Mouse (Mus musculus): Measurements from ENCODE around the gene Gm45716. TPM values are rescaled to one million over a fixed set of nuclear protein-coding genes. Genes with fewer than 3 reads are reported as not detected.

Gene Gm45716
- polyA plus RNA-seq, 1 experiment from 2014 or later = 56.4 TPM

GRCm38 (mm10) chr11:90230671-90231070 is 43.2 kb downstream of the Gm45716 start:
- no peak for ATAC-seq (ENCODE audit: insufficient number of reproducible peaks, insufficient read depth, low FRiP score, low read depth)
- Histone ChIP-seq H3K27ac (replicated peaks in 1 of 2; ENCODE audit: control insufficient read depth in 1 of 2, insufficient read depth in 1 of 2, low read depth in 2 of 2, low read length in 2 of 2) (peak overlapping the region; percentile 4 to 33; a peak in 3 of 4 replicates), H3K27me3 (ENCODE audit: control insufficient read depth, insufficient read depth, low read length) (no peaks in the 10 kb centered on the region), H3K9me3 (ENCODE audit: control insufficient read depth, low read length) (no peaks in the 10 kb centered on the region), H3K4me1 (ENCODE audit: control insufficient read depth in 2 of 2, insufficient read depth in 2 of 2, low read length in 2 of 2) (peaks cover 15 to 16% of the 10 kb centered on the region in 2 experiments), H3K4me2 (ENCODE audit: low read length) (peak overlapping the region; percentile 3; the same call in 1 of the 2 replicates), H3K4me3 (ENCODE audit: control insufficient read depth in 1 of 2, insufficient read depth in 1 of 2, low read depth in 1 of 2, low read length in 2 of 2) (no peak overlapping the region), H3K9ac (ENCODE audit: low read length) (no peak overlapping the region), H3K36me3 (ENCODE audit: control insufficient read depth, insufficient read depth, low read length) (no peaks in the 10 kb centered on the region)
- 48% methylated on average over 2 of the region's 2 CpGs for WGBS

- Histone ChIP-seq H3K9ac (ENCODE audit: low read length) (no peak overlapping the region), H3K9me3 (ENCODE audit: control insufficient read depth, low read length) (no peaks in the 10 kb centered on the region), H3K4me2 (ENCODE audit: low read length) (no peak overlapping the region), H3K27ac (replicated peaks in 1 of 2; ENCODE audit: control insufficient read depth in 1 of 2, insufficient read depth in 1 of 2, low read depth in 2 of 2, low read length in 2 of 2) (0 out of 4 replicates have a peak overlapping the region, but pooled peaks of 1 of the 2 experiments have one; percentile 4), H3K27me3 (ENCODE audit: control insufficient read depth, insufficient read depth, low read length) (no peaks in the 10 kb centered on the region), H3K4me3 (ENCODE audit: control insufficient read depth in 1 of 2, insufficient read depth in 1 of 2, low read depth in 1 of 2, low read length in 2 of 2) (no peak overlapping the region), H3K36me3 (ENCODE audit: control insufficient read depth, insufficient read depth, low read length) (no peaks in the 10 kb centered on the region), H3K4me1 (ENCODE audit: control insufficient read depth in 2 of 2, insufficient read depth in 2 of 2, low read length in 2 of 2) (peaks cover 15 to 16% of the 10 kb centered on the region in 2 experiments)
- whole genome bisulfite sequencing = 51% methylated on average over 2 of the region's 2 CpGs
- ATAC-seq (ENCODE audit: insufficient number of reproducible peaks, insufficient read depth, low FRiP score, low read depth) = no peak
Observed at GRCm38 (mm10) chr11:90231631-90232030, 44.1 kb downstream of the Gm45716 start.

GRCm38 (mm10) chr11:90232685-90233084 is 45.2 kb downstream of the Gm45716 start:
- no peaks in the 10 kb centered on the region for H3K9me3 ChIP-seq (ENCODE audit: control insufficient read depth, low read length)
- ATAC-seq (ENCODE audit: insufficient number of reproducible peaks, insufficient read depth, low FRiP score, low read depth) = no peak
- no peak overlapping the region for H3K9ac ChIP-seq (ENCODE audit: low read length)
- WGBS = 34% methylated on average over 4 of the region's 4 CpGs
- peaks cover 15 to 16% of the 10 kb centered on the region in 2 experiments for H3K4me1 ChIP-seq (ENCODE audit: control insufficient read depth in 2 of 2, insufficient read depth in 2 of 2, low read length in 2 of 2)
- H3K4me2 ChIP-seq (ENCODE audit: low read length) = no peak overlapping the region
- H3K27ac ChIP-seq (replicated peaks in 1 of 2; ENCODE audit: control insufficient read depth in 1 of 2, insufficient read depth in 1 of 2, low read depth in 2 of 2, low read length in 2 of 2) = no peak overlapping the region
- no peaks in the 10 kb centered on the region for H3K27me3 ChIP-seq (ENCODE audit: control insufficient read depth, insufficient read depth, low read length)
- no peak overlapping the region for H3K4me3 ChIP-seq (ENCODE audit: control insufficient read depth in 1 of 2, insufficient read depth in 1 of 2, low read depth in 1 of 2, low read length in 2 of 2)
- H3K36me3 ChIP-seq (ENCODE audit: control insufficient read depth, insufficient read depth, low read length) = no peaks in the 10 kb centered on the region

- no peaks in the 10 kb centered on the region for H3K27me3 ChIP-seq (ENCODE audit: control insufficient read depth, insufficient read depth, low read length)
- ATAC-seq (ENCODE audit: insufficient number of reproducible peaks, insufficient read depth, low FRiP score, low read depth) = no peak
- H3K36me3 ChIP-seq (ENCODE audit: control insufficient read depth, insufficient read depth, low read length) = no peaks in the 10 kb centered on the region
- WGBS = 77% methylated on average over 5 of the region's 5 CpGs
- H3K4me3 ChIP-seq (ENCODE audit: control insufficient read depth in 1 of 2, insufficient read depth in 1 of 2, low read depth in 1 of 2, low read length in 2 of 2) = no peak overlapping the region
- H3K27ac ChIP-seq (replicated peaks in 1 of 2; ENCODE audit: control insufficient read depth in 1 of 2, insufficient read depth in 1 of 2, low read depth in 2 of 2, low read length in 2 of 2) = no peak overlapping the region
- H3K9ac ChIP-seq (ENCODE audit: low read length) = no peak overlapping the region
- peaks cover 8 to 9% of the 10 kb centered on the region in 2 experiments for H3K4me1 ChIP-seq (ENCODE audit: control insufficient read depth in 2 of 2, insufficient read depth in 2 of 2, low read length in 2 of 2)
- H3K9me3 ChIP-seq (ENCODE audit: control insufficient read depth, low read length) = no peaks in the 10 kb centered on the region
- no peak overlapping the region for H3K4me2 ChIP-seq (ENCODE audit: low read length)
Observed at GRCm38 (mm10) chr11:90235221-90235620, 47.7 kb downstream of the Gm45716 start.

GRCm38 (mm10) chr11:90237616-90238015 is 50.1 kb downstream of the Gm45716 start:
- no peak overlapping the region for H3K4me3 ChIP-seq (ENCODE audit: control insufficient read depth in 1 of 2, insufficient read depth in 1 of 2, low read depth in 1 of 2, low read length in 2 of 2)
- H3K27me3 ChIP-seq (ENCODE audit: control insufficient read depth, insufficient read depth, low read length) = no peaks in the 10 kb centered on the region
- no peak overlapping the region for H3K4me2 ChIP-seq (ENCODE audit: low read length)
- 84% methylated on average over 5 of the region's 5 CpGs for WGBS
- no peaks in the 10 kb centered on the region for H3K9me3 ChIP-seq (ENCODE audit: control insufficient read depth, low read length)
- no peaks in the 10 kb centered on the region for H3K36me3 ChIP-seq (ENCODE audit: control insufficient read depth, insufficient read depth, low read length)
- no peak overlapping the region for H3K27ac ChIP-seq (replicated peaks in 1 of 2; ENCODE audit: control insufficient read depth in 1 of 2, insufficient read depth in 1 of 2, low read depth in 2 of 2, low read length in 2 of 2)
- H3K4me1 ChIP-seq (ENCODE audit: control insufficient read depth in 2 of 2, insufficient read depth in 2 of 2, low read length in 2 of 2) = peaks cover 0 to 12% of the 10 kb centered on the region in 2 experiments; a peak in 1 of 4 replicates
- ATAC-seq (ENCODE audit: insufficient number of reproducible peaks, insufficient read depth, low FRiP score, low read depth) = no peak
- H3K9ac ChIP-seq (ENCODE audit: low read length) = no peak overlapping the region

- Histone ChIP-seq H3K36me3 (ENCODE audit: control insufficient read depth, insufficient read depth, low read length) (no peaks in the 10 kb centered on the region), H3K9ac (ENCODE audit: low read length) (no peak overlapping the region), H3K9me3 (ENCODE audit: control insufficient read depth, low read length) (no peaks in the 10 kb centered on the region), H3K27me3 (ENCODE audit: control insufficient read depth, insufficient read depth, low read length) (no peaks in the 10 kb centered on the region), H3K4me1 (ENCODE audit: control insufficient read depth in 2 of 2, insufficient read depth in 2 of 2, low read length in 2 of 2) (peaks cover 0 to 12% of the 10 kb centered on the region in 2 experiments; a peak in 1 of 4 replicates), H3K27ac (replicated peaks in 1 of 2; ENCODE audit: control insufficient read depth in 1 of 2, insufficient read depth in 1 of 2, low read depth in 2 of 2, low read length in 2 of 2) (no peak overlapping the region), H3K4me2 (ENCODE audit: low read length) (no peak overlapping the region), H3K4me3 (ENCODE audit: control insufficient read depth in 1 of 2, insufficient read depth in 1 of 2, low read depth in 1 of 2, low read length in 2 of 2) (no peak overlapping the region)
- 25% methylated on average over 2 of the region's 2 CpGs for WGBS
- ATAC-seq (ENCODE audit: insufficient number of reproducible peaks, insufficient read depth, low FRiP score, low read depth) = no peak
Observed at GRCm38 (mm10) chr11:90238657-90239056, 51.2 kb downstream of the Gm45716 start.

- ATAC-seq (ENCODE audit: insufficient number of reproducible peaks, insufficient read depth, low FRiP score, low read depth) = no peak
- no peaks in the 10 kb centered on the region for H3K9me3 ChIP-seq (ENCODE audit: control insufficient read depth, low read length)
- H3K4me1 ChIP-seq (ENCODE audit: control insufficient read depth in 2 of 2, insufficient read depth in 2 of 2, low read length in 2 of 2) = peaks cover 0 to 12% of the 10 kb centered on the region in 2 experiments; a peak in 1 of 4 replicates
- no peak overlapping the region for H3K4me3 ChIP-seq (ENCODE audit: control insufficient read depth in 1 of 2, insufficient read depth in 1 of 2, low read depth in 1 of 2, low read length in 2 of 2)
- no peak overlapping the region for H3K27ac ChIP-seq (replicated peaks in 1 of 2; ENCODE audit: control insufficient read depth in 1 of 2, insufficient read depth in 1 of 2, low read depth in 2 of 2, low read length in 2 of 2)
- H3K36me3 ChIP-seq (ENCODE audit: control insufficient read depth, insufficient read depth, low read length) = no peaks in the 10 kb centered on the region
- H3K9ac ChIP-seq (ENCODE audit: low read length) = no peak overlapping the region
- no peak overlapping the region for H3K4me2 ChIP-seq (ENCODE audit: low read length)
- 24% methylated on average over 6 of the region's 6 CpGs for WGBS
- H3K27me3 ChIP-seq (ENCODE audit: control insufficient read depth, insufficient read depth, low read length) = no peaks in the 10 kb centered on the region
Observed at GRCm38 (mm10) chr11:90240652-90241330, 53.3 kb downstream of the Gm45716 start.
